Mouse (Mus musculus): Measurements from ENCODE around the gene Rab15.
"Not testable (repeated sequence)": the region's sequence is repeated elsewhere in the genome, so short reads cannot be mapped to it uniquely, and the experiment has no call there.

Gene Rab15

DNA sequence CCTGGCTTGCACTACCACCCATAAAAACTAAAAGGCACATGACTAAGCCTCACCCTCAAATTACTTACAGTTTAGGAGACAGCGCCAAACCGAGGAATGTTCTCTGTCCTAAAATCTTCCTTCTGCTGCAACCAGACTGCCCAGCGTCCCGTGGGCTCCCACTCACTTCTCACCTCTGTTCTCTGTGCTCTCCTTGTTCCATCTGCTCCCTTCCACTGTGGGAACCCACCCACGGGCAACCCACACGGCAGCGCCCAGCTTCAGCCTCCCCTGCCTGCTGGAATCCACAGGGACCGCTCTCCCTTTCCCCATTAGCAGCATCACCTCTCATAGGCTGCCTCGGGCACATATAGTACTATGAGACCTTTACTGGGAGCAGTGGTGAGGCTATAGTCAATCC lies 3.8 kb downstream of the Rab15 start:
- peak; percentile 80 to 88 for DNase-seq (ENCODE audit: low spot score in 2 of 2)

DNA sequence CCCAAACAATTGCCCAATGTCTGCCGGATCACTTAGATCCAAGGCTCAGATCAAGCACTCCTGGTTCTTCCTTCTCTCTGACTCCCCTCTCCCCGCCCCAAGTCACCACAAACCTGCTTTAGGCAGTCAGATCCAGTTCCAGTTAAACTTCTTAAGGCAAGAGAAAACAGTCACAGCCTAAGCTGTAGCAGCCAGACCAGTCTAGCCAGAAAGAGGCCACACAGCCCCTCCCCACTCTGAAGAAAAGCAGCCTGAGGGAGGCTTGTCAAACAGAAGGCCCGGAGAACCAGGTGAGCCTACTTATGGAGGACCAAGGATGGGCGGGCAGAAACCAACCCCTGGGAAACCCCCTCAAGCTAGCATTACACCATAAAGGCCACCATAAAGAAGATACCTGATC lies 4.6 kb downstream of the Rab15 start:
- DNase-seq (ENCODE audit: low spot score in 2 of 2) = no peak

DNA sequence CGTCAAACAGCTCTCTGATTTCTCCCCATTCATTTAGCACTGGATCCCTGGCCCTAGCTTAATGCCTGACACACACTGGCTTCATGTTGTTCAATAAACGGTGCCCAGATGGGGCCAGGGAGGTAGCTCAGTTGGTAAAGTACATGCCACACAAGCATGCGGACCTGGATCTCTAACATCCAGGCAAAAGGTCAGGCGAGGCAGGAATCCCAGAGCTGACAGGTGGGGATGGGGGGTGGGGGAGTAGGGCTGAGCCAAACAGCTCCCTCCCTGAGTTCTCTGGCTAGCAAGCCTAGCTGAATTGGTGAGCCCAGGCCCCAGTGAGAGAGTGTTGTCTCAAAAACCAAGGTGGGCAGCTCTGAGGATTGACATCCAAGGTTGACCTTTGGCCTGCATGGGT lies 5.5 kb downstream of the Rab15 start:
- no peak for DNase-seq (ENCODE audit: low spot score in 2 of 2)

DNA sequence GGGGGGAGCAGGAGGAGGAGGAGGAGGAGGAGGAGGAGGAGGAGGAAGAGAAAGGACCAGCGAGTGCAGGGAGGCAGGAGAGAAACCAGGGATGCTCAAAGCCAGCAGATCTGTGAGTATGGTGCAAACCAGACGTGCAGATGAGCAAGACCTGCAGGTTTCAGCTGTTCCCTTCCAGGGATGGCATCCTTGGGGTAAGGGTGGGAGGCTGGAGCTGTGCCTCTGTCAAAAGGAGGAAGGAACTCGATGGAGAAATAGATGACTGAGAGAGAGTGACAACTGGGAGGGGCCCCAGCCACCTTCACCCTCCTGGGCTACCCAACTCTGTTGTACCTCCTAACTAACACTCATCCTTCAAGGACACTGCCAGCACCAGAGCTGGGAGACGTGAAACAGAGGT lies 6.0 kb downstream of the Rab15 start:
- DNase-seq (ENCODE audit: low spot score in 2 of 2) = no peak

DNA sequence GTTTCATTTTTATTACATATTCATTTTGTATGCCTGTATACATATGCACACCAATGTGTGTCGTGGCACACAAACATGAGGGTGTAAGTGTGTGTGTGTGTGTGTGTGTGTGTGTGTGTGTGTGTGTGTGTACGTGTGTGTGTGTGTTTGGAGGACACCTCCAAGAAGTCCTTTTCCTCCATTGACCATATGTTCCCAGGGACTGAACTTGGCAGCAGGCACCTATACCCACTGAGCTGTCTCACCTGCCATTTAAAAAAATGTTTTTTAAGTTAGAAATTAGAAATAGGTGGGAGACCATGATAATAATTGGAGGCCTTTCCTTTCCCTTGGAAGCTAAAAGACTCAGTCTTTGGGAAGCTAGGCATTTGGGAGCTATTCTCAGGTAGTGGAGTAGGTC lies 8.6 kb downstream of the Rab15 start:
- DNase-seq (ENCODE audit: low spot score in 2 of 2) = no peak

DNA sequence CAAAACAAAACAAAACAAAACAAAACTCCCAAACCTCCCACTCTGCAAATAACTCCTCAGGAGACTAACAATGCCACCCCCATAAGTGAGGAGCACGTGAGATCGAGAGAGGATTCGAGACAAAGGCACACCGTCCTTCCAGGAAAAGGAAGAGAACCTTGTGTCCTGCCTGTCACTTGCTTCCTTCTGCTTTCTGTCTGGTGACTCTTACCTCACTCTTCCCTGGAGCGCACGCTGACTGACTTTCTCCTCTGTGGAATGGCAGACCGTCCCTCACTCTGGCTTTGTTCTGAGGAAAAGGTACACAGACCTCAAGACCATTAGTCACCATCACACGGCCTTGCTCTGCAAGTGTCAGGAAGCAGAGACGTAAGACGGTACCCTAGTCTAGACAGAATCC lies 9.2 kb downstream of the Rab15 start:
- DNase-seq (ENCODE audit: low spot score in 2 of 2) = no peak

DNA sequence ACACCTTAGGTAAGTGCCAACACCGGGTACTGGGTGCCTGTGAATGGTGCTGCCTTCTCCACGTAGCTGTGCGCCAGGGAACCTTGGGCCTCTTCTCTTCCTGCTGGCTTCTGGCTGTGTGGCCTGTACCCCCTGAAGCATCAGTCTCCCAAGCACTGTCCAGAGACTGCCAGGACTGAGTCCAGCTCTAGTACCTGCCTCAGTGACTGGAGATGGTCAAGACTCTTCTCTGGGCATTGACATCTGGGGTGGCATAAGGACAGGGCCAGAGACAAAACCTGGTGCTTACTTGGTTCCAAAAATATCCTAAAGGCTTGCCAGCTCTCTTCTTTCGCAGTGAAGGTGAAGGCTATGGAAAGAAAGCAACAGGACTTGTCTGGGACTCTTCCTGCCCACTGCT lies 11.7 kb downstream of the Rab15 start:
- DNase-seq (ENCODE audit: low spot score in 2 of 2) = no peak

DNA sequence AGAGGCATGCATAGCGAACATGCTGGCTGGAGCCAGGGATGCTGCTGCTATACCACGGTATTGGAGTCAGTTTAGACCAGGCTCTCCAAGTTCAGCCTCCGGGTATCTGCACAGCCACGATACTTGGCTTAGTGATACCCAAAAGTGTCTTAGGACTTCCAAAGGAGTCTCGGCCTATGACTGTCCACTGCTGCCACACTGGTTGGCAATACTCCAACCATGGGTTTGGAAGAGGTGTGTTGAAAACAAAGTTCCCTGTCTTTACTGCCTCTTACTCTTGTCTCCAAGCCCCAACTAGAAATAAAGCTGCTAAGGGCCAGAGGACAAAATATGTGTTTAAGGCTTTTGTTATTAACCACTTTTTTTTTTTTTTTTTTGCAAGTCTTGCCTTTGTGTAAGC lies 12.2 kb downstream of the Rab15 start:
- no peak for DNase-seq (ENCODE audit: low spot score in 2 of 2)

DNA sequence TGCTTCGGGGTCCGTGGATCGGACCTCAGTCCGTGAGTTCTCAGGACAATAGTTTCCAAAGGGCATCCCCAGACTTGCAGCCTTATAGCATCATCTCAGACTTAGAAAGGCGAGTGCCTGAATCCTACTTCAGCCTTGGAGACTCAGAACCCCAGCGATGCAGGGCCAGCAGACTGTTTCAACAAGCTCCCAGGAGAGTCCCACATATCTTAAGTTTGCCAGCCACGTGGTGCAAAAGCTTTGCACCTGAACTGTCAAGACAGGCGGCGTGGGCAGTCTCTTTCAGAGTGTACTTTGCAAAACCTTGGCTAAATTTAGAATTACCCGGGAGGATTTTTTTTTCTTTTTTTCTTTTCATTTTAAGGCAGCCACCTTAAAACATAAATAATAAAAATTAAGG lies 14.9 kb downstream of the Rab15 start:
- peak; percentile 71 to 78 for DNase-seq (ENCODE audit: low spot score in 2 of 2)

DNA sequence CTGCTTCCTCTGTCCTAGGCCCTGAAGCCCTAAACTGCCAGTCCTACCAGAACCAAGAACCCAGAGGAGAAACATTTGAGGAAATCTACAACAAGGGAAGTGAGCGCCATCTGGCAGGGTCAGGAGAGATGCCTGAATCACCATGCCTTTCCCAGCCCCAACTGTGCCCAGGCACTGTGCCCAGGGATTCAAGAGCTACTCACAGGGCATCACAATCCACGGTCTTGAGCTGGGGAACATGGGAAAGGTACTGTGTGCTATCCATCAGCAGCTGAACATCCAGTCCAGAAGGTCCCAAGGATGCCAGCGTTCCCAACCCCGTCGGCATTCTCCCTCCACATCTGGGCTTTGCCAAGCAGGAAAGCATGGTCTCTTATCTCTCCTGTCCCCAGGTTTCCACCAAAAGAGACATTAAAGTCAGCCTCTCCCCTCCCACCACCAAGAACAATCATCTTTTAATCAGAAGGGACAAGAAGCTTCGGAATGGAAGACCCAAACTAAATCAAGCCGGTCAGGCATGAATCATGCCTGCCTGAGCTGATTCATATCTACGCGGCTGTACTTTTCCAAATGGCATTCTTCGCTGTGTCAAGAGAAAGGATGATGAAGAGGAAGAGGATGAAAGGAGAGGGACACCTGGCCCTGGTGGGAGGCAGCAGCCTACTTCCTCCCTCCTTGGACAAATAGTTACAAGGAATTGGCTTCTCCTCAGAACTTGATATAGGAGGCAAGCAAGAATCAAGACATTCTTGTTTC lies 17.5 kb downstream of the Rab15 start:
- no peak for DNase-seq (ENCODE audit: low spot score in 2 of 2)

DNA sequence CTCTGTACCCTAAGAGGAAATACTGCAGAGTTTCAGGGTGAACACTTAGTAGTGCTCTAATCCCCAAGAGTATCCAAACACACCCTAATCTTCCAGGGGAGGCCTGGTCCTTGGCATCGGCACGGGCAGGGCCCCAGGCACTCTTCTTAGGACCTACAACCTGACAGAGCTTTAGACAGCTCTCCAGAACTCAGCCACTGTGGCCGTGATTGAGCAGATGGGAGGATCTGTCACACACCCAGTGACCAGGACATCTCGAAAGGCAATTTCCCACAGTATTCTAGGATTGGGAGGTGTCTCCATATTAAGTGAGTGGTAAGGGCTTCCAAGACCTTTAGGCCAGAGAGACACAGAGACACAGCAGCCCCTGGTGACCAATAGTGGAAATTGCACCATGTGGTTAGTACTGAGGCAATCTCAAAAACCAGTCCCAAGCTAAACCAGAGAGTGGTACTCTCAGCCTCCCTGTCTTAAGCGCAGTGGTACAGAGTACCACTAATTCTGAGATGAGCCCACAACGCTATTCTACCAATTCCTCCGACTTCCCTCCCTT lies 18.9 kb downstream of the Rab15 start:
- no peak for DNase-seq (ENCODE audit: low spot score in 2 of 2)

DNA sequence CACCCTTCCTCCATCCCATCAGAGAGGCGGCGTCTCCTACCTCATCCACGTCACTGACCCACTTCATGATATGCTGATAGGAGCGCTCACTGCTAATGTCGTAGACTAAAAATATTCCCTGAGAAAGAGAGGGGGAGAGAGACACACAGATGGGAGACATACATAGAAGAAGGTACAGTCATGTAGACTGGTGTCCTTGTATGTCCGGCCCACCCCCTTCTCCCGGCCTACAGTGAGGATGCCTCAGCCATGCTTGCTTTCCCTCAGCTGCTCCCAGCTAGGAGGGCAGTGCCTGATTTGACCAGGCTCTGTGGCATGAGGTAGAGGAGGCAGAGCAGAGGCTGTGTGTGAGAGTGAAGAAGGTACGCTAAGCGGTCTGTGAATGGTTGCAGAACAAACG lies 19.7 kb downstream of the Rab15 start:
- DNase-seq (ENCODE audit: low spot score in 2 of 2) = peak in 1 of 2 experiments; percentile 69

DNA sequence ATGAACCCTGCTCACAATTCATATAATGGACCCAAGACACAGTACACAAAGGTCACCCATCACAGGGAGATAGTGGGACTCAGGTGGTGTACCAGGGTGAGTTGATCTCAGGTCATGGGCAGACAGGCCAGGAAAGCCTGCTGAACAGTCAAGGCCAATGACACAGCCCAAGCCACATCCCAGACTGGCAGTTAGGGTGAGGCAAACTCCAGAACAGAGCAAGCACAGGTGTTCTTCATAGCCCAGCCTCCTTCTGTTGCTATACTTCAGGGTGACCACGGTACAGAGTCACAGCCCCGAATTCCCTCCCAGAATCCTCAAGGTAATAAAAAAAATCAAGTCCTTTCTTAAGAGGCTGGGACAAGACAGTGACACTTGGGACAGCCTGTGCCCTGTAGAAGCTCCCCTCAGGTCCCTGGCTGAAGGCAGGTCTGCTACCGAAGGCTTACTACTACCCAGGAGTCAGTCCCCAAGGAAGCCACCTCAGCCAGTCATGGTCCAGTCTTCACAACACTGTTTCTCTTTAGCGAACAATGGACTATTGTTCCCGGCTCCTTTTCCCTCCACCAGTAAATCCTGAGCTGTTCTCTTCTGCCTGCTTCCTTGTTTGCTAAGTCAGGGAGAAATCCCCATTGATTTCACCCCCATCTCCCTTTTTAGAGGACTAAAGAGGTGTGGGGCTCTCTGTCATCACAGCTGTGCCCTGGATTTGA lies 24.5 kb downstream of the Rab15 start:
- no peak for DNase-seq (ENCODE audit: low spot score in 2 of 2)

DNA sequence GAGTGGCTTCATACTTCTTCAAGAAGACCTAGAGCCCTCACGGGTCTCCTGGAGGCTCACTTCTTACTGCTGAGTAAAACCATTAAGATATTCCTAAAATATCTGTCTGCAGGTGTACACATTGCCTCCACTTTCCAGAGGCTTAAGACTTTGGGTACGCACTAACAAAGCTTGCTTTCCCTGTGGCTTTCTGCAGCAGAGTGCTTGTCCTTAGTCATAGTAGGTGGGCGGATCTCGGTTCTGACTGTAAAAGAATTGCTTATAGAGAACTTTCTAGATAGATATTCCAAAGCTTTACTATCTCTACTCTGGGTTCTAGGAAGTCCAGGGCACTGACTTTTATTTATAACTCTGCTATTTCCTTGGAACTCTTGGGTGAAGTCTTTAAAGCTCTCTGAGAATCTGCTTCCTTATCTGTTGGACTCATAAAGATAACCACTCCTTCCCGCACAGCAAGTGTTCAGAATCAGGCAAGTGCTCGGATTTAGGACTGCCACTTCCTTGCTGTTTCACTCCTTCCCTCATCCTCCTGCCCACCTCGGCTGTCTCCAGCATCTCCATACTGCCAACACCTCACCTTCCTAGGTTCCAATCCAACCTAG lies 25.7 kb downstream of the Rab15 start:
- no peak for DNase-seq (ENCODE audit: low spot score in 2 of 2)

DNA sequence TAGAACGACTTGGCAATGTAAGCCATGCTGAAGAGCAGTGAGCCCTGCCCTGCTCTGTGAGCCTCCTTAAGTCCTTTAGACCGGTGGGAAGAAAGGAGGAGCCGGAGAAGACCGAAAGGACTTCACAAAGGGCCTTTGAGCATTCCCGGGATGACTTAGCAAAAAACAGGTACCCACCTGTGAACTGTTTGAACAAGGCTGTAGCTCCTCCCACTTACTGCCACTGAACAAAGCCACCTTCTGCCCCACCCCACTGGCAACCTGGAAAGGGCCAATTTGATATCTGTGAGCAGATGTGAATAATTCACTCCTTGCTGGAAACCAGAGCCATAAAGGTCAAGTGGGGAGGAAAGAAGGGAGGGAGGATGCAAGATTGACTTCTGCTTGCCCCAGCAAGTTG lies 27.4 kb downstream of the Rab15 start, which contains the start of gene Gpx2:
TSS of gene Gpx2 (minus strand) at position 205 of the 400 bp plus-strand sequence.
- DNase-seq (ENCODE audit: low spot score in 2 of 2) = no peak

DNA sequence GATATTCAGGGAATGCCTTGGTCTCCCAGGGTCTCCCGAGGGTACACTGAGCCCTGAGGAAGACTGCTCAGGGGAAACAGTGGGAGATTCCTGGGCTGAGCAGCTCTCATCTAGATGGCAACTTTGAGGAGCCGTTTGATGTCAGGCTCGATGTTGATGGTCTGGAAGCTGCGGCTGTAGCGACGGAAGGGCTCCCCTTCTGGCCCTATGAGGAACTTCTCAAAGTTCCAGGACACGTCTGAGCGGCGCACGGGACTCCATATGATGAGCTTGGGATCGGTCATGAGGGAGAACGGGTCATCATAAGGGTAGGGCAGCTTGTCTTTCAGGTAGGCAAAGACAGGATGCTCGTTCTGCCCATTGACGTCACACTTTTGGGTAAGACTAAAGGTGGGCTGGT lies 30.2 kb downstream of the Rab15 start:
- DNase-seq (ENCODE audit: low spot score in 2 of 2) = not testable (repeated sequence)

DNA sequence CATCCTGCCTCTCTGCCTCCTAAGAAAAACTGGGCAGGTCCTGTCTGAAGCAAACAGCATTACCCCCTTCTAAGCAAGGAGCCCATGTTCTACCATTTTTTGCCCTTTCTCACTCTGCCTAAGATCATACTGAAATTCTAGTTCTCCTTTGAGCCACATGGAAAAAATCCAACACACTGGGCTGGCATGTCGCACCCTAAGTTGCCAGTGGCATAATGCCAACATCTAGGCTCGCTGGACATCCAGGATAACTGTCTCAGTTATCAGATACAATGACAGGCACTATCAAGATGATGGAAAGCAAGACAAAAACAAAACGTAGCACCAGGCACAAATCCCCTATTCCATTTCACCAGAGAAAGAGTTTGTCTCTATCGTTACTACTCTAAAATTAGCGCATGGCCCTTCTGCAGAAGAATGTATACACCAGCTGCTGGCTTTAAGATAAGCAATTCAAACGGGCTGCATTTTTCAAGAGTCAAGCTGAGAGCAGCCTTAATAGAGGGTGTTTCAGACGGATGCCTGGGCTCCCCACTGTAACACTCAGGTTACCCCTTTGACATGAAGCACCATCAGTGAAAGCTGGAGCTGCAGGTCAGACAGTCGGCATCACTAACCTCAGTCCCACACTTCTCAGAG lies 32.1 kb downstream of the Rab15 start:
- DNase-seq (ENCODE audit: low spot score in 2 of 2) = no peak

DNA sequence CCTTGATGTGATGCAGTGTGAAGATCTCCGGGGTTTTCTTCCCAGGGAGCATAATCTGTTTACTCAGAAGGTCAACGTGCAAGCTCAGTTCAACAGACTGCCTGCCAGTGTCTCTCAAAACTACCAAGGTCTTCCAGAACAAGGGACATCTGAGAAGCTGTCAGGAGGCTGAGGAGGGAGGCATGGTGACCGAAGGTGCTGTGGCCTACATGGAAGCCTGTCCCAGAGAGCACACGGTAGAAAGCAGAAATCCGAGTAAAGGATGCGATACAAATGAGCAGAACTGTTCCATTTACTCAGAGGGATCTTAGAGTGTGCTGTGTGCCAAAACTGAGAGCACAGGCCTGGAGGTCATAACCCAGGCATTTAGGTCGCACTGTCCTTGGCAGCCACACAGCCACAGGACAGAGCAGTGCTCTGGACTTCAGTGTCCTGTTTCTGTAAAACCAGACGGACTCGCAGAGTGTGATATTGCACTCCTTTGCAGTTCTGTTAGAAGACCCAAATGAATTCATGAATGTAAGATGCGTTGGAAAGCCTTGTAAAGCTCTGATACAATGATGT lies 38.6 kb downstream of the Rab15 start:
- no peak for DNase-seq (ENCODE audit: low spot score in 2 of 2)

DNA sequence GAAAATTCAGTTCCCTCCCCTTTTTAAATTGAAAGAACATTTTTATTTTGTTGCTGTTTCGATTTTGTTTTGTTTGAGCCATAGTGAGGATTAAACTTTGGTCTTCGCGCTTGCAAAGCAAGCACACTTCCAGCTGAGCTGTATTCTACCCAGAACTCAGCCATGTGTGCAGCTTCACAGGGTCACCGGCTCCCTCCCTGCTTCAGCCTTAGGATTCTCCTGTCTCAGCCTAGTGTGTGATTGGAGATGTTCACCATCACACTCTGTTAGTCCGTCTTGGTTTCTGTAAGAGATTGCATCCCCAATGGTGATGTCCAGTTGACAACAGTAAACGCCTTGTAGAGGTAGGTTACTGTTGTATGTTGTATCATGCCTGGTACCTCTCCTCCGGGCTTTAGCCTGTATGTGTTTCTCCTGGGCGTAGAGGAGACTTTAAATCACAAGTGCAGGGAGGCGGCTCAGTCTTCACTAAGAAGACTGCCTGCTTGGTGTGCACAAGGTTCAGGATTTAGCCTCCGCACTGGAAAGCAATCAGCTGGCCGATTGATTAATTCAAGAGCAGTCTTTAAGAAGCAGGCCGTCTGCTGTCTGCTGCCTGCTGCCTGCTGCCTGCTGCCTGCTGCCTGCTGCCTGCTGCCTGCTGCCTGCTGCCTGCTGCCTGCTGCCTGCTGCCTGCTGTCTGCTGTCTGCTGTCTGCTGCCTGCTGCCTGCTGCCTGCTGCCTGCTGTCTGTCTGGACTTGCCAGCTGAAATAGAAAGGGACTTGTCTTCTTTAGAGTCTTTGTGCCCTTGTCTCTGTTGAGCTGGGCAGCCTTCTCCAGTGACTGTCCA lies 41.9 kb downstream of the Rab15 start:
- DNase-seq (ENCODE audit: low spot score in 2 of 2) = no peak

DNA sequence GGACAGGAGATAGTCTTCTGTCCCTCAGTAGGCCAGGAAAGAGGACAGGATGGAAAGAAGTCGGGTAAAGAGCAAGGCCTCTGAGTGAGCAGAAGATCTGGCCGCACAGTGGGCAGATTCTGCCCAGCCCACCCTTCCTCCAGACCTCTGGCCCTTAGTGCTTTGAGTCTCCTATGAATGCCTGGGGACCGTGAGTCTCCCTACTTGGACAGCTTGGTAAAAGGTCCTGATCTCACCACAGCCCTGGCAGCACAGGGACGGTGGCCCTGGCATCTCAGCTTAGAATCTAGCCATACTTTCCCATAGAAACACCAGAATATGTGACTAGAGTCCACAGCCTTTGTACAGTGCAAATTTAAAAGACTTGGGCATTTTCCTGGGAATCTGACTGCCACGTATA lies 42.8 kb downstream of the Rab15 start:
- no peak for DNase-seq (ENCODE audit: low spot score in 2 of 2)

Measured in right cerebral cortex, postnatal 36 days (tissue).